Mouse (Mus musculus) monocyte, adult 2 months (primary cell): ENCODE measurements around the gene Samd11.

Source experiments
- DNase-seq, 2 experiments: peaks; one replicate each; pipeline ENCODE4 v3.0.0; 2022; ENCODE audit warnings: low spot score in 2 of 2, low read depth in 1 of 2

The Samd11 gene

GRCm38 (mm10) chr4:156255078-156255839, at the start of gene Samd11:
Gene Samd11 (minus strand): TSS chr4:156255657.
- DNase-seq = no peak

GRCm38 (mm10) chr4:156254361-156255077, 938 bp downstream of the Samd11 start:
- no peak for DNase-seq

- no peak for DNase-seq
Observed at GRCm38 (mm10) chr4:156253043-156253442, 2.4 kb downstream of the Samd11 start.

- DNase-seq = no peak
Observed at GRCm38 (mm10) chr4:156252619-156253018, 2.8 kb downstream of the Samd11 start.

- DNase-seq = no peak
Observed at GRCm38 (mm10) chr4:156252140-156252539, 3.3 kb downstream of the Samd11 start.

- no peak for DNase-seq
Observed at GRCm38 (mm10) chr4:156251081-156251480, 4.4 kb downstream of the Samd11 start.

- DNase-seq = no peak
Observed at GRCm38 (mm10) chr4:156249567-156249966, 5.9 kb downstream of the Samd11 start.

GRCm38 (mm10) chr4:156236651-156237447, 18.6 kb downstream of the Samd11 start:
- no peak for DNase-seq

- DNase-seq = peak; percentile 65 to 79
Observed at GRCm38 (mm10) chr4:156235808-156236533, 19.5 kb downstream of the Samd11 start, which contains the start of gene Noc2l. Gene Noc2l (plus strand): TSS chr4:156236010.

- no peak for DNase-seq
Observed at GRCm38 (mm10) chr4:156235360-156235770, 20.1 kb downstream of the Samd11 start.

GRCm38 (mm10) chr4:156234701-156235213, 20.7 kb downstream of the Samd11 start, which contains the start of gene Plekhn1:
Gene Plekhn1 (minus strand): TSS chr4:156234857.
- no peak for DNase-seq

- no peak for DNase-seq
Observed at GRCm38 (mm10) chr4:156234021-156234501, 21.4 kb downstream of the Samd11 start.

- DNase-seq = no peak
Observed at GRCm38 (mm10) chr4:156228393-156229024, 26.9 kb downstream of the Samd11 start.

- no peak for DNase-seq
Observed at GRCm38 (mm10) chr4:156227752-156228392, 27.6 kb downstream of the Samd11 start.

- no peak for DNase-seq
Observed at GRCm38 (mm10) chr4:156224276-156224675, 31.2 kb downstream of the Samd11 start.

- no peak for DNase-seq
Observed at GRCm38 (mm10) chr4:156219936-156220335, 35.5 kb downstream of the Samd11 start.

GRCm38 (mm10) chr4:156217838-156218237, 37.6 kb downstream of the Samd11 start:
- DNase-seq = no peak

- DNase-seq = no peak
Observed at GRCm38 (mm10) chr4:156217022-156217669, 38.3 kb downstream of the Samd11 start.

GRCm38 (mm10) chr4:156216196-156216595, 39.3 kb downstream of the Samd11 start:
- DNase-seq = no peak
